Mouse (Mus musculus) liver, embryonic 16.5 days (tissue): ENCODE results near the gene Ndc1. TPM values are rescaled to one million over a fixed set of nuclear protein-coding genes. Genes with fewer than 3 reads are reported as not detected.
A peak's percentile ranks its signal among the peaks of the same experiment; 100 is the strongest.

ENCODE experiments used
- ATAC-seq: fragments of 200-750 bp; cut with Nextera tagmentation; 2 replicates; pipeline ENCODE4 v1.8.0; 2017; ENCODE audit warnings: low read depth, mild to moderate bottlenecking, moderate number of reproducible peaks, moderate library complexity
- H3K27ac ChIP-seq: fragments of 300-500 bp; sonication (generic); 2 replicates; pipeline ENCODE4 v1.5.1; 2014; ENCODE audit warnings: mild to moderate bottlenecking, low read length
- H3K27me3 ChIP-seq: fragments of 300-500 bp; sonication (generic); 2 replicates; pipeline ENCODE4 v1.6.1; 2014; ENCODE audit warnings: low read depth, low read length, mixed read lengths; ENCODE audit not compliant: control insufficient read depth, insufficient read depth
- H3K36me3 ChIP-seq: fragments of 300-500 bp; sonication (generic); 2 replicates; pipeline ENCODE4 v1.6.1; 2014; ENCODE audit warnings: mild to moderate bottlenecking; ENCODE audit not compliant: control insufficient read depth, insufficient read depth
- H3K4me1 ChIP-seq: fragments of 300-500 bp; sonication (generic); 2 replicates; pipeline ENCODE4 v1.6.1; 2014; ENCODE audit warnings: low read depth, low read length, mixed read lengths; ENCODE audit not compliant: control insufficient read depth
- H3K4me2 ChIP-seq: fragments of 300-500 bp; sonication (generic); 2 replicates; pipeline ENCODE4 v1.6.1; 2014; ENCODE audit warnings: low read depth, low read length, mixed read lengths
- H3K4me3 ChIP-seq: fragments of 300-500 bp; sonication (generic); 2 replicates; pipeline ENCODE4 v1.5.1; 2014; ENCODE audit warnings: low read depth, mild to moderate bottlenecking, low read length
- H3K9ac ChIP-seq: fragments of 300-500 bp; sonication (generic); 2 replicates; pipeline ENCODE4 v1.6.1; 2014; ENCODE audit warnings: low read depth, low read length
- H3K9me3 ChIP-seq: fragments of 300-500 bp; sonication (generic); replicated peaks from 2 replicates; pipeline ENCODE4 v1.6.1; 2016; ENCODE audit warnings: low read length; ENCODE audit not compliant: control insufficient read depth
- WGBS: fragments of 180-500 bp; shearing (Covaris S2); extraction: QIAGEN DNeasy Blood & Tissue Kit; methylation state at CpG from one replicate; pipeline ENCODE4 v1.1.7; 2014; ENCODE audit not compliant: insufficient replicate concordance; 5-methylcytosine and 5-hydroxymethylcytosine counted together
- polyA plus RNA-seq: library from polyadenylated mRNA; unstranded; fragments of >200 nt; fragmentation: Nextera tagmentation; extraction: Ambion mirVana; gene quantifications from 2 replicates; pipeline ENCODE4 v1.2.1, GENCODE M21; 2015

Gene Ndc1
- polyA plus RNA-seq, 1 experiment from 2014 or later, result 13.0 TPM

GRCm38 (mm10) chr4:107442288-107442687 is 74.7 kb downstream of the Ndc1 start:
- no peak overlapping the region for H3K27ac ChIP-seq
- no peaks in the 10 kb centered on the region for H3K36me3 ChIP-seq
- WGBS, result 67% methylated on average over 11 of the region's 11 CpGs
- H3K4me3 ChIP-seq, result no peak overlapping the region
- peaks cover 22% of the 10 kb centered on the region for H3K27me3 ChIP-seq
- H3K4me2 ChIP-seq, result no peak overlapping the region
- ATAC-seq, result no peak
- no peaks in the 10 kb centered on the region; the same call in 1 of the 2 replicates for H3K4me1 ChIP-seq
- H3K9me3 ChIP-seq, result no peaks in the 10 kb centered on the region
- H3K9ac ChIP-seq, result no peak overlapping the region

GRCm38 (mm10) chr4:107442891-107443483 is 75.4 kb downstream of the Ndc1 start:
- no peak for ATAC-seq
- Histone ChIP-seq H3K4me2 (no peak overlapping the region), H3K27ac (no peak overlapping the region), H3K4me1 (no peaks in the 10 kb centered on the region; the same call in 1 of the 2 replicates), H3K27me3 (peaks cover 16% of the 10 kb centered on the region), H3K36me3 (no peaks in the 10 kb centered on the region), H3K9ac (no peak overlapping the region), H3K4me3 (no peak overlapping the region), H3K9me3 (no peaks in the 10 kb centered on the region)
- 65% methylated on average over 16 of the region's 16 CpGs for WGBS

GRCm38 (mm10) chr4:107443621-107444020 is 76.0 kb downstream of the Ndc1 start:
- peaks cover 11% of the 10 kb centered on the region for H3K27me3 ChIP-seq
- no peak overlapping the region for H3K9ac ChIP-seq
- no peaks in the 10 kb centered on the region for H3K9me3 ChIP-seq
- H3K4me3 ChIP-seq, result no peak overlapping the region
- 71% methylated on average over 11 of the region's 11 CpGs for WGBS
- no peak overlapping the region for H3K27ac ChIP-seq
- no peak overlapping the region for H3K4me2 ChIP-seq
- no peaks in the 10 kb centered on the region for H3K36me3 ChIP-seq
- H3K4me1 ChIP-seq, result no peaks in the 10 kb centered on the region; the same call in 1 of the 2 replicates
- ATAC-seq, result no peak

GRCm38 (mm10) chr4:107448481-107448880 is 80.9 kb downstream of the Ndc1 start:
- no peak for ATAC-seq
- Histone ChIP-seq H3K36me3 (no peaks in the 10 kb centered on the region), H3K4me1 (no peaks in the 10 kb centered on the region), H3K9ac (no peak overlapping the region), H3K27ac (no peak overlapping the region), H3K27me3 (no peaks in the 10 kb centered on the region), H3K9me3 (no peaks in the 10 kb centered on the region), H3K4me2 (no peak overlapping the region), H3K4me3 (no peak overlapping the region)
- 79% methylated on average over 6 of the region's 6 CpGs for WGBS

GRCm38 (mm10) chr4:107449519-107449918 is 81.9 kb downstream of the Ndc1 start:
- no peak for ATAC-seq
- WGBS, result 73% methylated on average over 13 of the region's 13 CpGs

GRCm38 (mm10) chr4:107452266-107453015 is 84.9 kb downstream of the Ndc1 start:
- Histone ChIP-seq H3K36me3 (no peaks in the 10 kb centered on the region), H3K27ac (no peak overlapping the region), H3K27me3 (no peaks in the 10 kb centered on the region), H3K9ac (no peak overlapping the region), H3K4me1 (peaks cover 6% of the 10 kb centered on the region), H3K9me3 (no peaks in the 10 kb centered on the region), H3K4me3 (no peak overlapping the region), H3K4me2 (no peak overlapping the region)
- no peak for ATAC-seq
- WGBS, result 68% methylated on average over 18 of the region's 18 CpGs

More at GRCm38 (mm10) chr4:107449519-107449918, 81.9 kb downstream of the Ndc1 start:
- H3K36me3 ChIP-seq, result no peaks in the 10 kb centered on the region
- no peaks in the 10 kb centered on the region for H3K4me1 ChIP-seq
- H3K27me3 ChIP-seq, result no peaks in the 10 kb centered on the region
- no peaks in the 10 kb centered on the region for H3K9me3 ChIP-seq
- H3K4me2 ChIP-seq, result no peak overlapping the region
- H3K27ac ChIP-seq, result no peak overlapping the region
- H3K4me3 ChIP-seq, result no peak overlapping the region
- H3K9ac ChIP-seq, result no peak overlapping the region

GRCm38 (mm10) chr4:107453141-107453984 is 85.8 kb downstream of the Ndc1 start:
- H3K4me1 ChIP-seq, result peaks cover 15% of the 10 kb centered on the region
- H3K27me3 ChIP-seq, result no peaks in the 10 kb centered on the region
- H3K4me3 ChIP-seq, result no peak overlapping the region
- H3K4me2 ChIP-seq, result no peak overlapping the region
- no peak overlapping the region for H3K27ac ChIP-seq
- ATAC-seq, result no peak
- no peak overlapping the region for H3K9ac ChIP-seq
- H3K9me3 ChIP-seq, result no peaks in the 10 kb centered on the region
- 62% methylated on average over 16 of the region's 16 CpGs for WGBS
- H3K36me3 ChIP-seq, result no peaks in the 10 kb centered on the region

- no peak overlapping the region for H3K4me3 ChIP-seq
- WGBS, result 32% methylated on average over 12 of the region's 12 CpGs
- H3K9ac ChIP-seq, result no peak overlapping the region
- H3K9me3 ChIP-seq, result no peaks in the 10 kb centered on the region
- H3K4me2 ChIP-seq, result no peak overlapping the region
- H3K4me1 ChIP-seq, result peaks cover 27% of the 10 kb centered on the region
- ATAC-seq, result peak; percentile 49
- H3K36me3 ChIP-seq, result no peaks in the 10 kb centered on the region
- H3K27ac ChIP-seq, result peak overlapping the region; percentile 43; the same call in 1 of the 2 replicates
- H3K27me3 ChIP-seq, result no peaks in the 10 kb centered on the region
Measured at GRCm38 (mm10) chr4:107457602-107458001, 90.0 kb downstream of the Ndc1 start.
